Mouse (Mus musculus) kidney, embryonic 15.5 days (tissue): Measurements from ENCODE around the gene Vwde. TPM values are rescaled to one million over a fixed set of nuclear protein-coding genes. Genes with fewer than 3 reads are reported as not detected.

Experiments used
- ATAC-seq: fragments of 200-750 bp; cut with Nextera tagmentation; replicated peaks from 2 replicates; pipeline ENCODE4 v1.8.0; 2017; ENCODE audit warnings: moderate TSS enrichment; ENCODE audit not compliant: low FRiP score
- H3K27ac ChIP-seq: fragments of 300-500 bp; sonication (generic); 2 replicates; pipeline ENCODE4 v1.5.1; 2015; ENCODE audit warnings: mild to moderate bottlenecking, inconsistent platforms
- H3K27me3 ChIP-seq: fragments of 300-500 bp; sonication (generic); 2 replicates; pipeline ENCODE4 v1.6.1; 2015; ENCODE audit warnings: inconsistent platforms
- H3K36me3 ChIP-seq: fragments of 300-500 bp; sonication (generic); 2 replicates; pipeline ENCODE4 v1.6.1; 2015; ENCODE audit warnings: inconsistent platforms
- H3K4me1 ChIP-seq: fragments of 300-500 bp; sonication (generic); 2 replicates; pipeline ENCODE4 v1.6.1; 2015; ENCODE audit warnings: inconsistent platforms
- H3K4me2 ChIP-seq: fragments of 300-500 bp; sonication (generic); 2 replicates; pipeline ENCODE4 v1.6.1; 2015; ENCODE audit warnings: moderate library complexity, mild to moderate bottlenecking, inconsistent platforms
- H3K4me3 ChIP-seq: fragments of 300-500 bp; sonication (generic); replicated peaks from 2 replicates; pipeline ENCODE4 v1.5.1; 2015; ENCODE audit warnings: mild to moderate bottlenecking, inconsistent platforms
- H3K9ac ChIP-seq: fragments of 300-500 bp; sonication (generic); 2 replicates; pipeline ENCODE4 v1.6.1; 2015; ENCODE audit warnings: mild to moderate bottlenecking, inconsistent platforms
- H3K9me3 ChIP-seq: fragments of 300-500 bp; sonication (generic); replicated peaks from 2 replicates; pipeline ENCODE4 v1.6.1; 2016; ENCODE audit warnings: inconsistent platforms
- WGBS: fragments of 180-500 bp; shearing (Covaris S2); methylation state at CpG from one replicate; pipeline ENCODE4 v1.1.7; 2015; ENCODE audit warnings: mixed read lengths; 5-methylcytosine and 5-hydroxymethylcytosine counted together
- polyA plus RNA-seq: library from polyadenylated mRNA; unstranded; fragments of >200 nt; fragmentation: Nextera tagmentation; extraction: Ambion mirVana; gene quantifications from 2 replicates; pipeline ENCODE4 v1.2.1, GENCODE M21; 2015

Vwde gene
- polyA plus RNA-seq, 1 experiment from 2014 or later = 0.09 TPM

DNA sequence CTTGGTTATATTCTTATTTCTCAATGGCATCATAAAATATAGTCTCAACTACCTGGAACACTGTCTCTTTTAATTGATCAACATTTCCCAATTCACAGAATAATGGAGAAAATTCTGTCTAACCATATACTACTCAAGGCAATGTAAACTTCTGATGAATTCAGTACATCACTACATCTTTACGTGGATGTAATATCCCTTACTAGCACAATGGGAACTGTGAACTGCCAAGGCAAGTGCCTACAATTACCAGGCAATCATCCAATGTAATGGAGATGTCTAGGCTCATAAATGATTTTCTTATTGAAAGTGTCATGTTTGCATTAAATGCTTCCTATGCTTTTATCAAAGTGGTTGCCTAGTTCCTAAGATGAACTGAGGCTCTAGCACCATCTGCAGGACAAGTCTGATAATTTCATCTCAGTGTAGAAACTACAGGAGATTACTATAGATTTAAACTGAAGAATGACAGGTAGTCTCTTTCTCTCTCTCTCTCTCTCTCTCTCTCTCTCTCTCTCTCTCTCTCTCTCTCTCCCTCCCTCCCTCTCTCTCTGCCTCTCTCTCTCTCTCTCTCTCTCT, 72.6 kb downstream of the Vwde start:
- no peak overlapping the region for H3K9ac ChIP-seq
- 86% methylated on average over 1 of the region's 1 CpGs for WGBS
- no peak for ATAC-seq

DNA sequence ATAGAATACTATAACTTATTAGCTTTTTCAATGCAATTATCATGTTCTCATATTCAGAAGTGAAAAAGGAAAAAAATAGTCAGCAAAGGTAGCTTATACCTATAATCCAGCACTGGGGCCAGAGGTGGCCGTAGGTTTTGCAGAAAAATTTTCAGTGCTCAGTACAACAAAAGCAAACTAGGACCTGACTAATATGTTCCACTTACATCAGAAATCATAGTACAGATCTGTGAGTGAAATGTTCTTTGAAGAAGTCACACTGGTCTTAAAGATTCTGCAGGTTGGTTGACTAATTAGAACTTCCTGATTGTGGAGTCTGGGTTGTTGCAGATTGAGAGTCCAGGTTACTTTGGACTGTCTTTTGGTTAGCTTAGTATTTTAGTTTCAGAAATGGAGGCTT, 87.5 kb downstream of the Vwde start:
- Histone ChIP-seq H3K27me3 (no peaks in the 10 kb centered on the region), H3K9ac (no peak overlapping the region), H3K36me3 (no peaks in the 10 kb centered on the region), H3K4me3 (no peak overlapping the region), H3K27ac (no peak overlapping the region), H3K4me2 (no peak overlapping the region), H3K4me1 (no peaks in the 10 kb centered on the region), H3K9me3 (no peaks in the 10 kb centered on the region)
- no peak for ATAC-seq
- 92% methylated on average over 1 of the region's 1 CpGs for WGBS

More for the DNA sequence above, 72.6 kb downstream of the Vwde start:
- no peak overlapping the region for H3K27ac ChIP-seq
- H3K4me1 ChIP-seq = no peaks in the 10 kb centered on the region
- H3K27me3 ChIP-seq = no peaks in the 10 kb centered on the region
- 0 out of 2 replicates have a peak, but pooled peaks cover 3% of the 10 kb centered on the region for H3K9me3 ChIP-seq
- H3K4me3 ChIP-seq = no peak overlapping the region
- H3K4me2 ChIP-seq = no peak overlapping the region
- H3K36me3 ChIP-seq = no peaks in the 10 kb centered on the region

DNA sequence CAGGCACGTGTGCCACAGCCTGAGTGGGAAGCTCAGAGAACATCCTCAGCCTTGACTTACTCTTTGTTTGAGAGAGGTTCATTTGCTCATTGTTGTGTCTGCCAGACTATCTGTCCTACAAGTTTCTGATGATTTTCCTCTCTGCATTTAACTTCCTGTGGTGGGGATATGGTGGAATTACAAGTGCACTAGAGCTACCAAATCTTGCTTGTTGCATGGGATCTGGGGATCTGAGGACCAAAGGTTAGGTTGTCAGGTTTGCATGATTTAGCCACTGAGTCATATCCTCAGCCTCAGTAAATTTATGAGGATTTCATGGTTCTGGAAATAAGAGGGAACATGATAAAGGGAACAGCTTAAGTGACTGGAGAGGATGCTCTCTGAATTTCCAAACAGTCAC, 116.1 kb downstream of the Vwde start:
- Histone ChIP-seq H3K27me3 (no peaks in the 10 kb centered on the region), H3K4me3 (no peak overlapping the region), H3K36me3 (no peaks in the 10 kb centered on the region), H3K4me1 (no peaks in the 10 kb centered on the region), H3K4me2 (no peak overlapping the region), H3K27ac (no peak overlapping the region), H3K9ac (no peak overlapping the region), H3K9me3 (no peaks in the 10 kb centered on the region)
- ATAC-seq = no peak
- WGBS = 60% methylated on average over 1 of the region's 1 CpGs

Other genes with a start within 250 kb of the Vwde start
- 35.5 and 41.0 TPM in 2 replicates for gene Tmem106b, start 155.2 kb downstream of the Vwde start, polyA plus RNA-seq